Mouse (Mus musculus) lung, postnatal 14 days (tissue): ENCODE measurements around the gene Cpn1.
"Not testable (repeated sequence)": the region's sequence is repeated elsewhere in the genome, so short reads cannot be mapped to it uniquely, and the experiment has no call there.

ENCODE experiments used
- DNase-seq: peaks from one replicate; pipeline ENCODE4 v3.0.0; 2021

Cpn1 gene

GRCm38 (mm10) chr19:43980711-43981110 lies 5.6 kb downstream of the Cpn1 start:
- no peak for DNase-seq

GRCm38 (mm10) chr19:43977799-43978198 lies 8.6 kb downstream of the Cpn1 start:
- DNase-seq = no peak

- DNase-seq = no peak
Observed at GRCm38 (mm10) chr19:43976661-43977060, 9.7 kb downstream of the Cpn1 start.

- DNase-seq = no peak
Observed at GRCm38 (mm10) chr19:43974221-43974620, 12.1 kb downstream of the Cpn1 start.

GRCm38 (mm10) chr19:43973711-43974110 lies 12.6 kb downstream of the Cpn1 start:
- DNase-seq = no peak

GRCm38 (mm10) chr19:43972129-43972528 lies 14.2 kb downstream of the Cpn1 start:
- DNase-seq = no peak

GRCm38 (mm10) chr19:43968436-43969026 lies 17.8 kb downstream of the Cpn1 start:
- no peak for DNase-seq

GRCm38 (mm10) chr19:43966481-43966880 lies 19.9 kb downstream of the Cpn1 start:
- DNase-seq = no peak

- no peak for DNase-seq
Observed at GRCm38 (mm10) chr19:43965496-43966085, 20.8 kb downstream of the Cpn1 start.

GRCm38 (mm10) chr19:43962795-43963194 lies 23.6 kb downstream of the Cpn1 start:
- no peak for DNase-seq

- DNase-seq = no peak
Observed at GRCm38 (mm10) chr19:43961185-43961584, 25.2 kb downstream of the Cpn1 start.

- DNase-seq = peak; percentile 38
Observed at GRCm38 (mm10) chr19:43960014-43960413, 26.3 kb downstream of the Cpn1 start.

- DNase-seq = peak; percentile 83
Observed at GRCm38 (mm10) chr19:43959162-43959561, 27.2 kb downstream of the Cpn1 start.

- DNase-seq = no peak
Observed at GRCm38 (mm10) chr19:43957881-43958280, 28.5 kb downstream of the Cpn1 start.

GRCm38 (mm10) chr19:43957402-43957801 lies 29.0 kb downstream of the Cpn1 start:
- DNase-seq = no peak

GRCm38 (mm10) chr19:43955266-43955665 lies 31.1 kb downstream of the Cpn1 start:
- DNase-seq = no peak

GRCm38 (mm10) chr19:43954864-43955263 lies 31.5 kb downstream of the Cpn1 start:
- DNase-seq = no peak

- DNase-seq = not testable (repeated sequence)
Observed at GRCm38 (mm10) chr19:43952936-43953335, 33.4 kb downstream of the Cpn1 start.

- no peak for DNase-seq
Observed at GRCm38 (mm10) chr19:43949111-43949810, 37.1 kb downstream of the Cpn1 start.

GRCm38 (mm10) chr19:43944566-43944965 lies 41.8 kb downstream of the Cpn1 start:
- no peak for DNase-seq

GRCm38 (mm10) chr19:43943076-43943475 lies 43.3 kb downstream of the Cpn1 start:
- no peak for DNase-seq

- DNase-seq = peak; percentile 92
Observed at GRCm38 (mm10) chr19:43939769-43940689, 46.3 kb downstream of the Cpn1 start, which contains the start of gene Dnmbp. Gene Dnmbp (minus strand): TSS chr19:43940191.

GRCm38 (mm10) chr19:43939171-43939768 lies 47.1 kb downstream of the Cpn1 start:
- DNase-seq = no peak
